Mouse (Mus musculus): ENCODE results near the gene Dnajc11.
A peak's percentile ranks its signal among the peaks of the same experiment; 100 is the strongest.

Dnajc11 gene

DNA sequence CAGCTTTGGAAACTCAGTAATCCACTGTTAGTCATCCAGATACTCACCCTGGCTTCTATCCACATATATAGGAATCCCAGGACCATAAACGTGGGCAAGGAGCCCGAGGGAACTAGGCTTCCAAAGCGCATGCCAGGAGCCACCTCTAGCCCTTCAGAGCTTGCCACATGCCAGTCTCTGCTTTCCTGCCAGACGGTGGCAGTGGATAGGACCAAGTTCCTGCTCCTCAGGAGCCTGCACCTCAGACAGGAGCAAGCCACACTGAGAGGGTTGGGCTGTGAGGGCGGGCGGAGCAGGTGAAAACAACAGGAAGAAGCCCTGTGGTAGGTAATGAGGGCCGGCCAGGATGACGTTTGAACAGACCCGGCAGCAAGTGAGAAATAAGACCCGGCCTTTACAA lies 52.4 kb downstream of the Dnajc11 start:
- DNase-seq (ENCODE audit: low read depth, low spot score), result no peak

DNA sequence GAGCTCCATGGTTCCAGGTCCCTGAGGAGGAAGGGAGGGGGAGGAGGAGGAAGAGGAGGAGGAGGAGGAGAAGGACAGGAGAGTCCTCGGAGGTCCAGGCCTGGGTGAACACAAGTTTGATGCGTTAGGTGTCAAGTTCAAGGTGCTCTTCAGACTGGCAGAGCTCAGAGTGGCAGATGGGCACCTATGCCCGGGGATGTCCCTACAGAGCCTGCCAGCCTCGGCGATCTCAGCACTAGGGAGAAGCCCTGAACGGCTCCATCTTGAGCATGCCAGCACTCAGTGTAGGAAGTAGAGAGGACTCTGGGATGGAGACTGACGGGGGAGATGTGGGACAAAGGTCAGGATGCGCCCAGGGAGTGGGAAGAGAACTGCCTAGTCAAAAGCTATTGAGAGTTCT lies 53.2 kb downstream of the Dnajc11 start:
- no peak for DNase-seq (ENCODE audit: low read depth, low spot score)

DNA sequence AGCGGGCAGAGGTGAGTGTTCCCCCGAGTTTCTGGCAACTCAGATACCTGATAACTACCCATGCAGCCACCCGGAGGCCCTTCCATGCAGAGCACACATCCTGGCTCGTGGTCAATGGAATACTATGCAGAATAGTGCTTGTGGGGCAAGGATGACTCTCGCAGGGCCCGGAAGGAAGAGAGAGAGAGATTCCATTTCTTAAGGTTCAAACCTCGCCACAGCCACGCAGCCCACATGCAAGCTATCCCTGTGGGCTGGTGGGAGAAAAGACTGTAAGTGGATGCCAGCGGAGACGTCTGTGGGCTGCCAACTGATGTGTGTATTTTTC lies 54.5 kb downstream of the Dnajc11 start:
- DNase-seq (ENCODE audit: low read depth, low spot score), result no peak

DNA sequence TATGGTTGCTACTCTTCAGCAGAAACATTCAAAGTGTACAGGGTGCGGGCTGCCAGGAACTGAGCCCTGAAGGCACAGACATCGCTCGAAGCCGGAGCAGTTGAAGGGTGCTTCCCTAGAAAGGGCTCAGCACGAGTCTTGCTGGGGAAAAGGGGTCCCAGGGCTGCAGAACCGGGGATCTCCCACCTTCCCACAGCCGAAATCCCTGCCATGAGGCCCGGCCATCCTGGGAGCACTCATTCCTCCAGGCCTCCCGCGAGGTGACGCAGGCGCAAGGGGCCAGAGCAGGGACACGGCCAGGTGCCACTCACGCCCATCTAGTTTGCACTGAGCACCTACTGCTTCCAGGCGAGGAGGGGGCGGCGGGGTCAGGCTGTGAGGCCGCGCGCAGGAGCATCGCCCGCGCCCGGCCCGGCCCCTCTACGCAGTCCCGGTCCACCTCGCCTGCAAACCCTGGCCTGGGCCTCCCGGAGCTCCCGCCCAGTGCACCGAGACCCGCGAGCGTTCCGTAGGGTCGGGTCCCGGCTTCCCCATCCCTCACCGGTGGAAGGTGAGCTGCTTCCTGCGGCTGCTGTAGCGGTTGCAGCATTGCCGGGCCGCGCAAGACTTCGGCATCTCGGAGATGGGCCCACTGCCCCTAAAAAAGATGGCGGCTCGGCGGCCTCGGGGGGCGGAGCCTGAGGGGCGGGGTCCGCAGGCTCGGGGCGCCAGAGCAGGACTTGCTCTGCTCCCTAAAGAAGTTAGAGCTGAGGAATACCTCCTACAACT lies 55.0 kb downstream of the Dnajc11 start, which contains the start of gene Thap3:
Gene Thap3, minus strand, starts transcription at position 656 of the 768 bp plus-strand sequence.
- no peak for DNase-seq (ENCODE audit: low read depth, low spot score)

DNA sequence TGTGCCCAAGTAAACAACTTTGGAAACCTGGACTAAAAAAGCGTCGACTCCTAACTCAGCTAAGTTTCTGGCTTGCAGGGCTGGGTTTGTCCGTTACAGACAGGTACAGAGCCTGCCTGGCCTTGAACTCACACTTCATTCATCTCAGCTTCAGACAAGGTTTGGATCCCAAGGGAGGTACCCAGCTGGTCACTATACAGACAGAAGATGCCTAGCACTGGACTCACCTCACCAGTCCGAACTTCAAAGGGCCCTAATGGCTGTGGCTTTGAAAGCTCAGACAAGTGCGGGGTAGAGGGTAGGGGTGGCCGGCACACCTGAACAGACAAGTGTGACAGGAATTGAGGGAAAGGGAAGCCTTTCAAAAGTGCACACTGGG lies 55.6 kb downstream of the Dnajc11 start:
- no peak for DNase-seq (ENCODE audit: low read depth, low spot score)

DNA sequence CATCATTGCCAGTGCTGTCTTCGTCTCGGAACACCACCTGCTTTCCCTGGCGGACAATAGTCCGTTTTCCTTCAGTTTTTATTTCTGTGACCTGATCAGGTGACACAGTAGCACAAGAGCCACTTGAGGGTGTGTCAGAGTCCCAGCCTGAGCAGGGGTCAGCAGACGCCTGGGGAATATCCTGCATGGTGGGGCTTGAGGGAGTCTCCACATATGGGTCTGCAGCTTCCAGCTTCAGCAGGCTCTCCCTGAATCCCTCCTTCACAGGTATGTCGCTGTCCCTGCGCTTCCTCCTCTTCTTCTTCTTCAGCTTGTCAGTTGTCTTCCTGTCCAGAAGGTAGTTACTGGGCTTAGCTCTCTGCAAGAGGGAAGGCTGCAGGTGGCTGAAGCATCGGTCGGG lies 58.6 kb downstream of the Dnajc11 start:
- no peak for DNase-seq (ENCODE audit: low read depth, low spot score)

DNA sequence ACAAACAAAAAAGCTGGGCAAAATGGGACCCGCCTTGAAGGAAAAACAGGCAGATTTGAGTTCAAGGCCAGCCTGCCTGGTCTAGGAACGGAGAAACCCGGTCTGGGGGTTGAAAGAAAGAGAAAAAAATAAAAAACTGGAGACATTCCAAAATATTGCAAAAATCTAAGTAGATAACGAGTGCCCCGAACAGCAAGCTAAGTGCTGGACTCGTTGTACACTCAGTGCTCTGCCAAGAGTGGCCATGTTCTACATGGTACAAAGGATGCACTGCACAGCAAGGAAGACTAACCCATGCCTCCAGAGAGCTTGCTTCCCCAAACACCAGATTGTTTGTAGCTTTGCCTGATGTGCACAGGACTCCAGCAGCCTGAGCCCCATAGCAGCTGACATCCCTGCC lies 59.5 kb downstream of the Dnajc11 start:
- no peak for DNase-seq (ENCODE audit: low read depth, low spot score)

DNA sequence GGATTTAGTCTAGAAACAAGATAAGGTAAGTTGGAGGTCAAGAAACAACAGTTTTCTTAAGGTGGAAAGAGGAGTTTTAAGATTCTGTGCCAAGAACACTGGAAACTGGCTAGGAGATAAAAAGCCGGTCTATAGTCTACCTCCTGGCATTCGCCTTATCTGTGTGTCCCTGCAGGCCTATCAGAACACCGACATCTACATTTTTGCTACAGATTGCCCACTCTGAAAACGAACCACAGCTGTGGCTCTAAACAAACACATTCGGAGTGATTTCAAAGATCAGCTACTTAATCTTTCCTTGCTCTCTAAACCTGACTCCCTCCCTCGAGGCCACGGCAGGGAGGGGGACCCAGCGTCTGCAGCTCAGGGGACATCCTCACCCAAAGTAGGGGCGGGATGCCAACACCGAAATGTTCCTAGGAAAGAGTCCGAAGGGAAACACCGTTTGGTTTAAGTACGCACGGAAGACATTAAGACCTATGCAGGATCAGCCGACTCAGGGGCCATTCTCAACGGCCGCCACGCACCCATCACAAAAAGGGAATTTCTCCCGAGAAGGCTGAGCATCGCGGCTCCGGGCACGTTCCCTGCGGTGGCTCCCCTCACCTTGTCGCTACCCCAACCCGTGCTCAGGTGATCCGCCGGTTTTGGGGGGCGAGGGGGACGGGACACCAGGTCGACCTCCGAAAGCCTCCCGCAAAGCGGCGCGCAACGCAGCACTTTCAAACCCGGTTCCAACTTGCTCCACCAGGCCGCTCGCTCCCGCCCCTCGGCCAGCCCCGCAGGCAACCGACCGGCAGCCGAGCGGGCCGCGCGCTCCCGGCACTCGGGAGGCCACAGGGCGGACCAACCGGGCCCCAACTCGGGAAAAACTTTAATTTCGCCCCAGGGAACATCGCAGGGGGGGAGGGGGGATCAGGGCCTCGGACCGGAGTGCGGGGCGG lies 61.0 kb downstream of the Dnajc11 start:
- no peak for DNase-seq (ENCODE audit: low read depth, low spot score)

DNA sequence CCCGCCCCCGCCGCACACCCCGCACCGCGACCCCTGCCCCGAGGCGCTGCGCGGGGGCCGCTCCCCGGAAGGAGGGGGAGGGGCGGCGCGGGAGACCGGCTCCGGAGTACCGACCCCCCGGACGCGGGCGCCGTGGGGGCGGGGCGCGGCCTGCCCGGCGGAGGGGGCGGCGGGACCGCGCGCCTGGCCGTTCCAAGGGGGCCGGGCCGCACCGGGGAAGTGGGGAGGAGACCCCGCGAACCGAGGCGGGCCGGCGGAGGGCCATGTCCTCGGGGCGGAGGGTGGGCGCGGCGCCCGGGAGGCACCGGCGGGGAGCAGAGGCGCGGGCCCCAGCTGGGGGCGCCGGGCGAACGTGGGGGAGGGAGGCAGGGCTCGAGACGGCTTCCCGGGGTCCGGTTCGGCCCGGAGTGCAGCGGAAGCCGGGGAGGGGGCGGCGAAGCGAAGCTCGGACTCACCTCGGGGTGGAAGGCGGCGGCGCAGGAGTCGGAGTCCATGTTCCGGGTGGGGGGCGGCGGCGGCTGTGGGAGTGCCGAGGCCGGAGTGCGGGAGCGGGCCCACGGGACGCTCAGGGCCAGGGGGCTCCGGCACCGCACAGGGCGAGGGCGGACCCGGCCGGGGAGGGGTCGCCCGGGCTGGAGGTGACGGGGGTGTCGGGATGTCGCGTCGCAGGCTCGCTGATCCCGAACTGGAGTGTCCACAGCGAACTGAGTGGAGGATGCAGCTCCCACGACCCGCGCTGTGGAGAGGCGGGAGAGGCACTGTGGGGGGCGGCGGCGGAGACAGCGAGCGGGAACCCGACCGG lies 62.1 kb downstream of the Dnajc11 start:
- no peak for DNase-seq (ENCODE audit: low read depth, low spot score)

DNA sequence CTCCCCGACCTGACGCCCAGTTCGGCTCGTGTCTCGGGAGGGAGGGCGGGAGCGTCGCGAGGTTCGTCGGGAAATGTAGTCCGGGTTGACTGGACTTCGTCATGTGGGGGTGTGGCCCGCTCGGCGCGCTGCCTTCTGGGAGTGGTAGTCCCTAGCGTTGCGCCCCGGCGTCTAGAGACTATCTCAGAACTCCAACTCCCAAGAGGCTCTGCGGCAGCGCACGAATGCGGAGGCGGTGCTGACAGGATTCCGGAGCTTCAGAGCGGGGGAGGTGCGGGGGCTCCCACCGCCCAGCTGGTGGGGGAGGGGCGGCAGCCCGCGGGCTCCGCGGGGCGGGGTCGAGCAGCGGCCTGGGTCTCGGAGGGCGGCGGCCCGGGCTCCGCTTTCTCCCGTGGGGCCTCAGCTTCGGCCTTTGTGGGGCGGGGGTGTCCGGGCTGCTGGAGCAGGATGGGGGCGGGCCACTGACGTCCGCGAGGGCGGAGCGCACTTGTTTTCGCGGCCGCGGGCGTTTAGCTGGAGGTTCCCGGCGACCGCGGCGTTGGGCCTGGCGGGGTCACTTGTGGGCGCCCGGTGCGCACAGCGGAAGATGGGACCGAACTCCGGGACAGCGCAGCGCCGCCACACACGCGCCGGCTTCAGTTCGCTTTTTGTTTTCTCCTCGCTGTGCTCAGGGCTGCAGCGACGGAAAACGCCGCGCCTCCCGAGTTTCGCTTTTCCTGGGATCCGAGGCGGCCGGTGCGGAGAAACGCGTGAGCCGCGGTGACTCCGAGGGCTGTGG lies 62.9 kb downstream of the Dnajc11 start, which contains the start of gene Phf13:
Gene Phf13, minus strand, starts transcription at position 86 of the 778 bp plus-strand sequence.
- peak; percentile 98 for DNase-seq (ENCODE audit: low read depth, low spot score)

DNA sequence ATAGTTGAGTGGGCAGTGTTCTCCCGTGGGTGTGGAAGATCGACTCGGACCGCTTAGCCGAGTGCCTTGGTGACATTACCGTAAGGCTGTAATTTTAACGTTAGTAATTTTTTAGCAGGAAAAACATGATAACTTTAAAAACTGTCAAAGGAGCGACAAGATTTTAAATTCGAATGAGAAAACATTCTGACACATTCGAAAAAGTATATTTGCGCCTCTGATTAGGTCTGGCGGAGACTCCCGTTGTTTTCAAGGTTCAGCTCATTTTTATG lies 63.4 kb downstream of the Dnajc11 start:
- DNase-seq (ENCODE audit: low read depth, low spot score), result no peak

DNA sequence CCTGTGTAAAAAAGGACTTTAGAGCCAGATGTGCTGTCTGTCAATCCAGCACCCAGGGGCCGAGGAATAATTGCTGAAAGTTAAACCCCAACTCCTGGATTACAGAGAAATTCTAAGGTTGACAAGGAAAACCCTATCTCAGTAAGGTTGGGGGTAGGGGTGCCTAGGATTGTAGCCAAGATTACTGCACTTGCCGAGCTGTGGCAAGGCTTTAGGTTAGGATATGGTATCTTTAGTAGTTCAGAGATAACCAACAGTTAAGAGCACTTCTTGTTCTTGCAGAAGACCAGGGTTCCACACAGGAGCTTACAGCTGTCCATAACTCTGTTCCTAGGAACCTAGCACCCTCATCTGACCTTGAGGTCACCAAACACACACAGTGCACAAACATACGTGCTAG lies 64.2 kb downstream of the Dnajc11 start:
- DNase-seq (ENCODE audit: low read depth, low spot score), result no peak

DNA sequence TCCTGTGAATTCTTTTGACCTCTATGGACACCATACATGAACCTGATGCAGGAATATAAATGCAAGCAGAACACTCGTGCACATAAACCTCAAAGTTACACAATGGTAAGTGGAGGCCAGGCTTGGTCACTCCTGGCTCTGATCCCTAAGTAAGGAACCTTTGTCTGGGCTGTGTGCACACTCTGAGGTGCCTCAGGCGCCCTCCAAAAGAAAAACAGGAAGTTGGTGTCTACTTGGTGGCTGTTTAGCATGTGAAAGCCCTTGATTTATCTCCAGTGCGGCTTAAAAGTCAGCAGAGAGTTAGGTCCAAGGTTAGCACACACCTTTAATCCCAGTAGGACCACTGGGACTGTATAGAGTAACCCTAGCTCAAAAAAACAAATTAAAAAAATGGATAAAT lies 66.0 kb downstream of the Dnajc11 start:
- no peak for DNase-seq (ENCODE audit: low read depth, low spot score)

DNA sequence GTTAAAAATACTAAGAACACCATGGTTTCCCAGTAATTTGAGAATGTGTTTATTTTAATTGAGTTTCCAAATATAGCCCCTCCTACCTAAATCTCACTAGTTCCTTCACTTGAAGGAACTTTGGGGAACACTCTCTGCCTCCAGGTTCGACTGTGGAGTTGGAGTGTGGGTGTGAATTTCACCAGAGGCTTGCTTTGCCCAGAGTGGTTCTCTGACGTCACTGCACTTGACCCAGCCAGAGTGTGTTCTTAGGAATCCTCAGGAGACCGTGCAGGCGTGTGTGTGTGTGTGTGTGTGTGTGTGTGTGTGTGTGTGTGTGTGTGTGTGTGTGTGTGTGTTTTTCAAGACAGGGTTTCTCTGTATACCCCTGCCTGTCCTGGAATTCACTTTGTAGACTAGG lies 67.4 kb downstream of the Dnajc11 start:
- no peak for DNase-seq (ENCODE audit: low read depth, low spot score)

DNA sequence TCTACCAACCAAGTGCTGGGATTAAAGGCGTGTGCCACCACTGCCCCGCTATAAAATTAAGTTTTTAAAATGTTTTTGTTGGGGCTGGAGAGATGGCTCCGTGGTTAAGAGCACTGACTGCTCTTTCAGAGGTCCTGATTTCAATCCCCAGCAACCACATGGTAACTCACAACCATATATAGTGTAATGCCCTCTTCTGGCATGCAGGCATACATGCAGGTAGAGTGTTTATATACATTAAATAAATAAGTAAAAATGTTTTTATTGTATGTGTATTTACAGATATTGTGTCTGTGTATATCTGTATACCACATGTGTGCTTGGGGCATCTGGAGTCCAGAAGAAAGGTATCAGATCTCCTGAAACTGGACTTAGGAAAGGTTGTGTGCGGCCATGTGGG lies 67.8 kb downstream of the Dnajc11 start:
- no peak for DNase-seq (ENCODE audit: low read depth, low spot score)

DNA sequence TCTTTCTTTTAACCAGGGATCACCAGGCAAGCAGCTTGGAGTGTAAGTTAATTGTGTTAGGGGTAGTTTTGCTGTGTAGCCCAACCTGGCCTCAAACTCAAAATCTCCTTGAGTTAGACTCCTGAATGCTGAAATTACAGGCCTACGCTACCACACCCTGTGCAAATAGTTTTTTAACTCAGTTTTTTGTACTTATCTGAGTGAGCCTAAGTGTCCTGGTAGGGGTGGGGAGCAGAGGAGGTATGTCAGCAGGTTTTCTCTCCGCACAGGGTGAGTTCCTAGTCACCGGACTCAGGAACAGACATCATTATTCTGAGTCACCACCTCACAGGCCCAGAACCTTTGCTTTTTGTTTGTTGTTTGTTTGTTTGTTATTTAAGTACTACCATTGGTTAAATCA lies 68.6 kb downstream of the Dnajc11 start:
- no peak for DNase-seq (ENCODE audit: low read depth, low spot score)

DNA sequence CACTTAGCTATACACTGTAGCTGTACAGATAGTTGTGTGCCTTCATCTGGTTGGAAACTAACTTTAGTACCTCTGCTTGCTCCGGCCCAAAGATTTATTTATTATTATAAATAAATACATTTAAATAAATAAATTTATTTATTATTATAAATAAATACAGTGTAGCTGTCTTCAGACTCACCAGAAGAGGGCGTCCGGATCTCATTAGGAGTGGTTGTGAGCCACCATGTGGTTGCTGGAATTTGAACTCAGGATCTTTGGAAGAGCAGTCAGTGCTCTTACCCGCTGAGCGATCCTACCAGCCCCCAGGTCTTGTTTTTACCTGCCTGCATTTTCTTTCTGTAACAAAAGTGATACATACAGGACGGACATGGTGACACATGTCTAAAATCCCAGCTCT lies 72.6 kb downstream of the Dnajc11 start:
- no peak for DNase-seq (ENCODE audit: low read depth, low spot score)

DNA sequence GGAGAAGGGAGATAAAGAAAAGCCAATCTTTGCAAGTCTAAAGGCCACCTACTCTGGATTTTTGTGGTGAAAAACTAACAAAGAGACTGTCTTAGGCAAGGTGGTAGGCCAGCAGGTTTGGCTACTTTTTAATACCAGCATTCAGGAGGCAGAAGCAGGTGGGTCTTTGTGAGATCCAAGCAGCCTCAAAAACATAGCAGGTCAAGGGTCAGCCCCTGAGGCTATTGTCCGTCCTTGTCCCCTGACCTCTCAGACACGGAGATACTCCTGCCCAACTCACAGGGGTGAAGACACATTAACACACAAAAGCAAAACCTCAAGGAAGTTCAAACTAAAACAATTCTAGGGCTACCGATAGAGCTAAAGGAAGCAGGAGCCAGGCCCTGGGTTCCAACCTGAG lies 73.3 kb downstream of the Dnajc11 start:
- DNase-seq (ENCODE audit: low read depth, low spot score), result no peak

DNA sequence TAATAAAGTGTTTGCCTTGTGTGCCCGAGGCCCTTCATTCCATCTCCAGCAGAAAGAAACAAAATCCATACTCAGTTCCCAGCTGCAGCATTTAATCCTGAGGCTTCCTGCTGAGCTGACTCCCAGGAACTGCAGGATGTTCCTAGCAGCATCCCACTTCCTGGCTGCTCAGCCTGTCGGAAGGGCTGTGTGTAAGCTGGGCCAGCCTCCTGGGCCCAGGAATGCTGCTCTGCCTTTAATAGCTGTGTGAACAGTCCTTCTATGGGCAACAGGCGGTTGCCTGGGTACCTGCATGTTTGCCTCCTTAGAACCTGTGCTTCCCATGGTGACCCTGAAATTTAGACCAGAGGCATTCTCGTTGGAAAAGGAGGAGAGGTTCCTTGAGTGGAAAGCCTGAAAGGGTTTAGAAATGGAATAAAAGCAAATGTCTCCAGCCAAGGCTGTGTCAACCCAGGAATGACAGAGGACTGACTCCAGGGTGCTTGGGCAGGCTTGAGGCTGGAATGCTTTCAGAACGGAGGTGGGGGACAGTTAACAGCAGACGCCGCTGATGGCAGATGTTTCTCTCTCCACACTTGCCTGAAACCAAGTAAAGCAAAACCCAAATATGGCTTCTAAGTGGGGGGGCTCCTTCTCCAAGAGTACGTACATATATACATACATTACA lies 74.1 kb downstream of the Dnajc11 start:
- no peak for DNase-seq (ENCODE audit: low read depth, low spot score)

DNA sequence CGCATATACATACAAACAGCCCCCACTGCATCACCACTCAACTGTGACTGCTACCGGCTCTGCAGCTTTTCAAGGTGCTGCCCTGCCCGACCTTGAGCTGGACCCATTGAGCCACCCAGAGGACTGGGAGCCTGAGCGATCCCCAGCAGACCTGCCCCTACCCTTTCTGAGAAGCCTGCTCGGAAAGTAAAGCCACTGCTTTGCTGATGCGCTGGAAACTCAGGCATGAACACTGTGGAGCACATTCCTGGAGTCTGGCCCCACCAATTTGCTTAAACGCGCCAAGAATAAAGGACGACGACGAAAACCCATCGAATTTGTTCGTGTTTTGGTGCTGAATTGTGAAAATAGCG lies 74.6 kb downstream of the Dnajc11 start:
- no peak for DNase-seq (ENCODE audit: low read depth, low spot score)

DNA sequence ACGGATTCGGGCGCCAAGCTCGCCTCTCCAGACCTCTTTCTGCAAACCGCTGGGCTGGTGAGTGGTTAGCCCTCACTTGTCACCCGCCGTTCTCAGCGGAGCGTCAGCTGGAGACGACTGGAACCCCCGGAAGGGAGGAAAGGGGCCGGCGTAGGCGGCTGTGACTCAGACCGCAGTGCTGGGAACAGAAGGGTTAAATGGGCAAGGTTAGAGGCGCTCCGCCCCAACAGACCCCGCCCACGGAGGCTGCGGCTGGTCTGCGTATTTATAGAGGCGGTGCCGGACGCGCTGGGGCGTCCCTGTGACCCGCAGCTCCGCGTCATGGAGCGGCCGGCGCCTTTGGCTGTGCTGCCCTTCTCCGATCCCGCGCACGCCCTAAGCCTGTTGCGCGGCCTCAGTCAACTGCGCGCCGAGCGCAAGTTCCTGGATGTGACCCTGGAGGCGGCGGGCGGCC lies 75.2 kb downstream of the Dnajc11 start, which contains the start of gene Klhl21:
Gene Klhl21, plus strand, starts transcription at position 182 of the 454 bp plus-strand sequence.
- DNase-seq (ENCODE audit: low read depth, low spot score), result peak; percentile 69

Data from brain, embryonic 18.5 days (tissue).